Mouse (Mus musculus) ES-E14 (cell line): ENCODE measurements at regions not wholly inside any gene's neighbourhood (a gene's known extent, or its start where the extent isn't known, plus 50 kb on each side); places are given as distances from the start of the nearest gene placed in this dataset.

Experiments
- DNase-seq: peaks from one replicate; pipeline ENCODE4 v3.0.0-alpha.2; 2013; ENCODE audit warnings: low read depth, low spot score
- H3K27ac ChIP-seq: 2 replicates; pipeline ENCODE4 v1.5.1; 2012; ENCODE audit warnings: low read depth, mild to moderate bottlenecking, low read length, moderate library complexity, mixed read lengths; ENCODE audit not compliant: poor library complexity, insufficient read depth, severe bottlenecking
- H3K36me3 ChIP-seq: 2 replicates; pipeline ENCODE4 v1.6.1; 2012; ENCODE audit warnings: mild to moderate bottlenecking, low read length, moderate library complexity, mixed read lengths; ENCODE audit not compliant: control insufficient read depth, poor library complexity, insufficient read depth, severe bottlenecking
- H3K4me1 ChIP-seq, 2 experiments: fragments of 150-350 bp in 1 of 2; sonication (generic) in 1 of 2; 2 replicates each; pipeline ENCODE4 v1.6.1; 2012; ENCODE audit warnings: low read length in 2 of 2, mild to moderate bottlenecking in 1 of 2, mixed read lengths in 1 of 2; ENCODE audit not compliant: control insufficient read depth in 2 of 2, insufficient read depth in 2 of 2, poor library complexity in 1 of 2
- H3K4me3 ChIP-seq, 2 experiments: fragments of 150-350 bp in 1 of 2; sonication (generic) in 1 of 2; 2 replicates each; pipeline ENCODE4 v1.5.1; 2012; ENCODE audit warnings: low read length in 2 of 2, low read depth in 1 of 2, mild to moderate bottlenecking in 1 of 2, mixed read lengths in 1 of 2; ENCODE audit not compliant: insufficient read depth in 1 of 2, poor library complexity in 1 of 2, severe bottlenecking in 1 of 2
- H3K9ac ChIP-seq: 2 replicates; pipeline ENCODE4 v1.6.1; 2012; ENCODE audit warnings: low read depth, mild to moderate bottlenecking, low read length, mixed read lengths; ENCODE audit not compliant: poor library complexity, insufficient read depth, severe bottlenecking
- H3K9me3 ChIP-seq: fragments of 150-350 bp; sonication (generic); 2 replicates; pipeline ENCODE4 v1.6.1; 2012; ENCODE audit warnings: low read depth, mild to moderate bottlenecking, low read length; ENCODE audit not compliant: control insufficient read depth, insufficient read depth
- CHD2 ChIP-seq: IDR thresholded peaks from 2 replicates; pipeline ENCODE4 v1.6.1; 2014; ENCODE audit warnings: mild to moderate bottlenecking, low read depth, low read length, inconsistent platforms
- HCFC1 ChIP-seq: IDR thresholded peaks from 2 replicates; pipeline ENCODE4 v1.6.1; 2012; ENCODE audit warnings: low read length, inconsistent platforms, borderline replicate concordance; ENCODE audit not compliant: insufficient read depth
- MAFK ChIP-seq: IDR thresholded peaks from 2 replicates; pipeline ENCODE4 v1.6.1; 2014; ENCODE audit warnings: mild to moderate bottlenecking, low read depth, low read length, inconsistent platforms; ENCODE audit not compliant: insufficient read depth
- ZC3H11A ChIP-seq: IDR thresholded peaks from 2 replicates; pipeline ENCODE4 v1.6.1; 2012; ENCODE audit warnings: low read depth, mild to moderate bottlenecking, inconsistent platforms, low read length, borderline replicate concordance
- ZNF384 ChIP-seq: IDR thresholded peaks from 2 replicates; pipeline ENCODE4 v1.6.1; 2012; ENCODE audit warnings: low read depth, low read length, inconsistent platforms
- in situ Hi-C, 2 experiments: fragments of 600-800 bp; cut with MboI; formaldehyde crosslinking; loops; one replicate each; pipeline ENCODE4 v1.15.1; 2025; ENCODE audit warnings: low sequenced_read_pairs in 2 of 2, inconsistent platforms in 1 of 2; ENCODE audit not compliant: unreplicated experiment in 2 of 2

DNA sequence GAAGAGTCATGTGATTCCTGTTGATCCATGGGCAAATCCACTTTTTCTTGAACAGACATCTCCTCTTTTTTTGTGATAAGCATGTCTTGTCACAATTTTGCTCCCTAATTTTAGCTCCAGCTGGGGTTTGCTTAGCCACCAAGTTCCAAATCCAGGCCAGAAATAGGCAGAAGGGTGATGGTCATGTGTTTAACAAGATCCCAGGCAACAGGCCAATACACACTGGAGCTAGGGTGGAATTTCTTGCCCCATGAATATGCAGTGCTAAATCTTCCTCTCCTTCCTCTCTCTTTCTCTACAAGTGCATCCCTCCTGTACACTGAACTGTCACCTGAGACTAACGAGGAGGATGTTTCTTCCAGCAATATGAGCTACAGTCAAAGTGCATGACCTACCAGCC is 58.6 kb upstream of the Vgll2 start:
- Histone ChIP-seq H3K4me3 (no peak overlapping the region), H3K9ac (no peak overlapping the region), H3K36me3 (no peaks in the 10 kb centered on the region), H3K27ac (no peak overlapping the region), H3K4me1 (no peaks in the 10 kb centered on the region; a peak in 1 of 4 replicates), H3K9me3 (no peaks in the 10 kb centered on the region)
- no peak for DNase-seq
- in situ Hi-C loops: no loop called here
- TF ChIP-seq ZC3H11A (no peak), ZNF384 (no peak), MAFK (no peak), CHD2 (no peak), HCFC1 (no peak)

DNA sequence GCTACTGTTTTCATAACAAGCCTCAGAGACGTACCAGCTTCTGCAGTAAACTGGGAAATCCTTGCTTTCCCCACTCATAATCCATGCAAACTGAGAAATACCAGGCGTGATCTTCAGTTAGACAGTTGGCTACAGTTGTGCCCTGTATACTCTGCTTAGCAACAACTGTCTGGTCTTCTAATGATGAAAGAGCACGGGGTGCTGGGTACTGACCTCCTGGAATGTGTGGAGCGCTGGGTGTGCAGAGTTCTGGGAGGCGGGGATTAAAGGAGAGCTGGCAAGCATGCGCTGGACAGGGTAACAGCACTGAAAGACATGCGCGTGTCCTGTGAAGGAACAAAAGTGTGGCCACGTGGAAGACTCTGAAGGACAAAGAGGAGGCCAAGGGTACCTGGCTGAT is 52.2 kb upstream of the Vgll2 start:
- Histone ChIP-seq H3K4me1 (no peaks in the 10 kb centered on the region), H3K27ac (no peak overlapping the region), H3K36me3 (no peaks in the 10 kb centered on the region), H3K9ac (no peak overlapping the region), H3K9me3 (no peaks in the 10 kb centered on the region), H3K4me3 (no peak overlapping the region)
- in situ Hi-C loops: no loop called here
- TF ChIP-seq ZNF384 (no peak), MAFK (no peak), ZC3H11A (no peak)
- DNase-seq: no peak
